Mouse (Mus musculus) monocyte, adult 5-6 weeks (primary cell): ENCODE measurements around the gene Rab20. TPM values are rescaled to one million over a fixed set of nuclear protein-coding genes. Genes with fewer than 3 reads are reported as not detected.
"Not testable (repeated sequence)": the region's sequence is repeated elsewhere in the genome, so short reads cannot be mapped to it uniquely, and the experiment has no call there.

ENCODE experiments used
- ATAC-seq: fragments of 153-309, 156-312 bp; replicated peaks from 2 replicates; pipeline ENCODE4 v1.8.0; 2017; ENCODE audit warnings: mild to moderate bottlenecking; ENCODE audit not compliant: low TSS enrichment, insufficient number of reproducible peaks, severe bottlenecking, poor library complexity, low FRiP score
- total RNA-seq: library from RNA; stranded (forward); fragments of 200-1000, 200-491, 200-594 nt; gene quantifications from 3 replicates; pipeline ENCODE4 v1.2.3, GENCODE M21; 2017

The Rab20 gene
- total RNA-seq, 1 experiment from 2014 or later: 18.9 TPM

DNA sequence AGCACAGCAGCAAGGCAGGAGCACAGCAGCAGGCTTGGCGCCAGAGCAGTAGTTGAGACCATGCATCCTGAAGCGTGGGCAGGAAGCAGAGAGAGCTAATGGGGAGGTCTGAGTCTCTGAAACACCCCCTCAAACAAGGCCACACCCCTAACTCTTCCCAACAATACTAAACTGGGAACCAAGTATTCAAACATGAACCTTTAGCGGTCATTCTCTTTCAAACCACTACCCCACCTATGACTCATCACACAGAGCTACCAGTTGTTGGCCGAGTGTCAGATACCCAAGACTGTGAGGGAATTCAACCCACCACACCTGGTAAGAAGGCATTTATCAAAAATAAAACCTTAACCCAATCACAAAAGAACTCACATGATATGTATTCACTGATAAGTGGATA, 8.7 kb upstream of the Rab20 start:
- no peak for ATAC-seq

- ATAC-seq: 0 out of 2 replicates have a peak, but pooled peaks have one; percentile 64
Observed at GRCm38 (mm10) chr8:11486142-11486541, 7.6 kb upstream of the Rab20 start.

DNA sequence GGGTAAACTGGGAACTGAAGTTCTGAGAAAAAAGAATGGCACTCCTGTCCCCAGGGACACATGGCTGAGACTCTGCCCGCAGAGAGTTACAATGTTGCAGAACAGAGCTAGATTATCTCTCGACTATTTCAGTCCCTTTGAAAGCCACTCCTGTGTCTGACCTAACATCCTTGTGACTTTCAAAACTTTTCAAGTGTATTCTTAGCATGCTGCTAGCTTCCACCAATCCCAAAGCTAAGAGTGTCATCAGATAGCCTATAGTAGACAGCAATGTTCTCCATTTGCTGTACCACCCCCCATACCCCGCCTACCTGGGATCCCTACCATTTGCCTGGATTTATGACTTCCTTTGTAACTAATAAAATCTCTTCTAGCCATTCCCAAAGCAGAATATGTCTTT, 4.0 kb upstream of the Rab20 start:
- ATAC-seq: no peak

DNA sequence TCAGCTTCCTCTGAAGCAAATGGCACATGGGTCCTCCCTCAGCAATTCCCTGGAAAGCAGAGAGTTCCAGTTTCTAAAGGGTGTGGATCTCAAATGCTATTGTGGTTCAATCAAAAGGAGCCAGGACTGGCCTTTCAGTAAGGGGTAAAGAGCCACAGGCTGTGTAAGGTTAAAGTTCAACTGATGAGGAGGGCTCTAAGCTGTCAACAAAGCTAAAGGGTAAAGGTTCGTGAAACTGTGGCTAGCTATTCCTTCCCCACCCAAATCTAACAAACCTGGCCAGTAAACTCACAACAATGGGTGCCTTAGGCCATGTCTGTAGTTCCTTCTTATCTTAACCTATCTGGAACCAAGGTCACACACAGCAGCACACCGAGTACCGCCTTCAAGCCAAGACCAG, 3.4 kb upstream of the Rab20 start:
- ATAC-seq: no peak

DNA sequence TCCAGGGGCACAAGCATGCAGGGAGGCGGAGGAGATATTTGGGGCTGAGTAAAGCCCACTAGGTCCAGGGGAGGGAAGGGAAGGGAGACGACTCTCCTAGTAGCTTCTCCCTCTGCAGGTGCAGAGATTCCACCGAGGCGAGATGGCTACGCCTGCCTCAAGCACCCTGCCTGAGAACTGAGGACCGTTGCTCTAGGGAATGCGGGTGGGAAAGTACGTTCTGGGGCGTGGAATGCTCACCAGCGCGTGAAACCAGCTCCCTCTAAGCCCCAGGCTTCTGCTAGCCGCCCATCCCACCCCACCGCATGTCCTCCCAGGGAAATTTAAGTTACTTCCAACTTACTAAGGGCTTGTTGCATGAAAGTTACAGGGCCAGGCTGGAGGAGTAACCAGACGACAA, 1.1 kb upstream of the Rab20 start:
- no peak for ATAC-seq

DNA sequence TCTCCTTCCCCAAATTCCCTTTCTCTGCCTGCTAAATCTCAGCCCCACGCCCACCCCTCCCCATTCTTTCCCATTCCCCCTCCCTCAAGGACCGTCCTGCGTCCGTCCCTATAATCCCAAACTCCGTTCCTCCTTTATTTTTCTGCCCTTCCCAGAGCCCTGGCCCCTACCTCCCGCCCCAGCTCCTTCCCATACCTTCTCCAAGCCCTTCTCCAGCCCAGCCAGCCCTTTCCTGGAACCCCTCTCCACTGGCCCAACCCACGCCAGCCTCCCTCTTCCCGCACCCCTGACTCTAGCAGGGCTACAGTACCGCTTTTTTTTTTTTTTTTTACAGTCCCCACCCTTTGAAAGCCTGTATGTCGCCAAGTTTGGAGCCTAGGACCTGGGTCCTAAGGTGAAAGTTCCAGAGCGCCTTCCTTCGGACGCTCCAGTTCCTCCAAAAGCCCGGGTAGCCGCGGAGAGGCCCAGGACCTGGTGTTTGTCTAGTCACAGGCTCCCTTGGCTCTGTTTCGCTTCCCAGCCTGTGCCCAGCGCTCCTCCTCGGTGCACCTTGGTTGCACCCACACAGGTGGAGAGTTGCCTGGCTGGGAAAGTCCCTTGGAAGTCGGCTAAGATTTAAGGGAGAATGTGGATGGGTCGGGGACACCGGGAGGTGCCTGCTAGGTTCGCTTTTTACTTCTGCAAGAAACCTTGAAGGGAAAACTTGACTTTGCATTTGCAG, 457 bp upstream of the Rab20 start:
- no peak for ATAC-seq

GRCm38 (mm10) chr8:11477178-11477553, 1.3 kb downstream of the Rab20 start:
- ATAC-seq: no peak; the same call in 1 of the 2 replicates

- ATAC-seq: peak; percentile 51; the same call in 1 of the 2 replicates
Observed at GRCm38 (mm10) chr8:11476338-11477177, 2.0 kb downstream of the Rab20 start.

GRCm38 (mm10) chr8:11475876-11476275, 2.6 kb downstream of the Rab20 start:
- no peak for ATAC-seq

GRCm38 (mm10) chr8:11475397-11475796, 3.1 kb downstream of the Rab20 start:
- ATAC-seq: no peak

GRCm38 (mm10) chr8:11473072-11473471, 5.4 kb downstream of the Rab20 start:
- ATAC-seq: no peak

- ATAC-seq: no peak
Observed at GRCm38 (mm10) chr8:11471309-11471708, 7.2 kb downstream of the Rab20 start.

DNA sequence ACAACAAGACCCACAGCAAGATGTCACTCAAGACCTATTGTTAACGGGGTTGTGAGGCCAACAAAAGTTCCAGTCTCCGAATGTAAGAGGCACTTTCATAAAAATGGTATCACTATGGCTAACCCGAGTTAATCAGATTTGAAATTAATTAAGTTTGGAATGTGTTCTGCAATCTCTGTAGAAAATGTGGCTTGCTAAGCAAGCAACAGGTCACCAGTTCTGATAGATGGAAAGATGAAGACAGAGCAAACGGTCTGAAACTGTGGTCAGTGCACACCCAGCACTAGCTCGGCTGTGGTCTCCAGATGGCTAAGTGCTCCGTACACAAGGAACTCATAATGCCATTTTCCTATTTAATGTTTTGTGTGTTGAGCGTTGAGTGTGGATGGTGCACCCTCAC, 7.8 kb downstream of the Rab20 start:
- ATAC-seq: no peak

- no peak for ATAC-seq
Observed at GRCm38 (mm10) chr8:11469095-11469494, 9.4 kb downstream of the Rab20 start.

DNA sequence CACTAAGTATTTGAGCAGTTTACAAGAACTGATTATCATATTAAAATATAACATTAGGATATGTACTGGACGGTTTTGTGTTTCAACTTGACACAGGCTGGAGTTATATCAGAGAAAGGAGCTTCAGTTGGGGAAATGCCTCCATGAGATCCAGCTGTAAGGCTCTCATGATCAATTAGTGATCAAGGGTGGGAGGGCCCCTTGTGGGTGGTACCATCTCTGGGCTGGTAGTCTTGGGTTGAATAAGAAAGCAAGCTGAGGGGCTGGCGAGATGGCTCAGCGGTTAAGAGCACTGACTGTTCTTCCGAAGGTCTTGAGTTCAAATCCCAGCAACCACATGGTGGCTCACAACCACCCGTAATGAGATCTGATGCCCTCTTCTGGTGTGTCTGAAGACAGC, 12.0 kb downstream of the Rab20 start:
- not testable (repeated sequence) for ATAC-seq

DNA sequence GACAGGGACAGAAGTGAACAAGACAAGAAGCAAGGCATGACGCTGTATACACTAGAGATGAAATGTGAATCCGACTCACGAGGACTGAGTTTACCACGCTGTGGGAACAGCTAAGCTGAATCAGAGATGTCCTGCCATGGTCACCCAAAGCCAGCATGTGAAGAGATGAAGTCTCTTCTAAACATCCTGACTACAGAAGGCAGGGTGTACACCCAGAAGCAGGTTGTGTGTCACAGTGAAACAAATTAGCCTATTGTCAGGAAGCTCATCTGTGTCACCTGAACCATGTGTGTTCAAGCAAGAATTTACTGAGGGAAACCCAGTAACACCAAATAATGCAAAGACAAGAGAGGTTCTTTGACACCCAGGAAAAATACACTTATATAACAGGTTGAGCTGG, 12.9 kb downstream of the Rab20 start:
- no peak for ATAC-seq

- ATAC-seq: no peak
Observed at GRCm38 (mm10) chr8:11464707-11464964, 13.9 kb downstream of the Rab20 start.

DNA sequence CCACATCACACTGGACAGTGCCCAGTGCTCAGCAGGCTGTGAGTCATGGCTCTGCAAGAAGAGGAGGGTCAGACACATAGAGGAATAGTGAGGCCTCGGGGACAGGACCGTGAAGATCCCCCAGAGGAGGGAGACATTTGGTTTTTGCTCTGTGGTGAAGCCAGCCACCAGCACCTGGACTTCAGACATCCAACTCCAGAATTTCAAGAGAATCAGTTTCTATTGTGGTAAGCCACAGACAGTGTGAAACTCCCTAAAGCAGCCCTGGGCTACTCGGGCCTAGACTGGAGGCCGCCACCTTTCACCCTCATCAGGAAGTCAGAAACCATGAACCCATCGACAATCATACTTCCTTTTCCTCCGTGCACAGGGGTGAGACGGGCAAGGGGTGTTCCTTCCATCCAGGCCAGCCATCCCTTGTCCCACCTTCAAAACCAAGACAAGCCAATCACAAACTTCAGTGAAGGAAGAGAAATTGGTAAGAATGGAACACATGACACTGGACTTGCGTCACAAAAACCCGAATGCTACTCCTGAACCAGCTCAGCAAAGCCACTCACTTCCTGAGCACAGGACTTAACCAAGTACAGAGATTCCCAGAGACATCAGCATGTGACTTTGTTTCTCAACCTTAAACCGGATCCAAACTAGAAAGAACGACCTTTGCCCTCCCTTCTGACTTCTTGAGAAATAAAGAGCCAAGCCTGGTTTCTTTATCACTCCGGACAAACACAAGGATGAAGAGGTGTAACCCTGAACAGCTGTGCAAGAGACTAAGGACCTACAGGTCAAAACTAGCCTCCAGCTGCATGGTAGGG, 14.4 kb downstream of the Rab20 start:
- peak; percentile 80 for ATAC-seq

DNA sequence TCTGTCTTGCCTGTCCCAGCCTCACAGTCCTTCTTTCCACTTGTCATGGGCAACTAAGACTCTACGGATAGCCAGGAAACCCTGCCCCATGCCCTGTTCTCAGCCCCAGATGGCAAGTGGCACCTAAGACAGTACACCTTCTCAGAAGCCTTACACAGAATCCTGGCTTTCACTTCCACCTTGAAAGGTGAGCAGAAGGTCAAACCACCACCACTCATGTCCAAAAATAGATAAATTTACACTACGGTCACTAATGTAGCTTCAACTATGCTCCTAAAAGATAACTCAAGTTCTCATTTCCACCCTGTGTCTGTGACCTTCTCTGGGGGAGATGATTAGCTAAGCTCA, 15.0 kb downstream of the Rab20 start:
- no peak; the same call in 1 of the 2 replicates for ATAC-seq

- no peak for ATAC-seq
Observed at GRCm38 (mm10) chr8:11462641-11463040, 15.9 kb downstream of the Rab20 start.
